Mouse (Mus musculus): ENCODE results near the gene Gm17604. TPM values are rescaled to one million over a fixed set of nuclear protein-coding genes. Genes with fewer than 3 reads are reported as not detected.

Gene Gm17604
- polyA plus RNA-seq (2014; fragmentation: Illumina TruSeq; extraction: RNeasy Lipid Tissue Mini Kit (QIAGEN cat#74804); ENCODE audit: low read depth, low replicate concordance): not detected

DNA sequence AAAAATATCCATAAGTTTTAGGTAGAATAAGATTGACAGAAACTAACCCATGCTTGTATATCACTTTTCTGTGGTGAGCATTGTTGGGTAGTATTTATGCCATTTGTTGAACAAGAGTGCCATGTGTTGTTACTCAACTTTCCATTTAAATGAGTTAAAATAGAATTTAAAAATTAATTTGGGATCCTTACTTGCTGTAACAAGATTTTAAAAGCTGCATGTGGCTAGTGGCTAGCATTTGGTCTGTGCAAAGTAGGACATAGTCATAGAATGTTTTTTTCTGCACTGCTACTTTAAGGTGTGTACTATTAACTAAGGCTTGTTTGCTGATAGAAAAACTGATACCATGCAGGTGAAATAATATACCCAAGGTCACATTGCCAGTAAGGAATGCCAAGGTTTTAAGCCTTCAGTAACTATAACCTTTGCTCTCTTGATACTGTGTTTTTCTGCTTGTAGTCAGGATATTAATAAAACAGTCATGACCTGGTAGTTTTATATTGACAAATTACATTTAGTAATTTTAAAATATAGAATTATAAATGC, at the start of gene Gm17604:
Gm17604 (minus strand) TSS at position 51 of the 546 bp plus-strand sequence.

DNA sequence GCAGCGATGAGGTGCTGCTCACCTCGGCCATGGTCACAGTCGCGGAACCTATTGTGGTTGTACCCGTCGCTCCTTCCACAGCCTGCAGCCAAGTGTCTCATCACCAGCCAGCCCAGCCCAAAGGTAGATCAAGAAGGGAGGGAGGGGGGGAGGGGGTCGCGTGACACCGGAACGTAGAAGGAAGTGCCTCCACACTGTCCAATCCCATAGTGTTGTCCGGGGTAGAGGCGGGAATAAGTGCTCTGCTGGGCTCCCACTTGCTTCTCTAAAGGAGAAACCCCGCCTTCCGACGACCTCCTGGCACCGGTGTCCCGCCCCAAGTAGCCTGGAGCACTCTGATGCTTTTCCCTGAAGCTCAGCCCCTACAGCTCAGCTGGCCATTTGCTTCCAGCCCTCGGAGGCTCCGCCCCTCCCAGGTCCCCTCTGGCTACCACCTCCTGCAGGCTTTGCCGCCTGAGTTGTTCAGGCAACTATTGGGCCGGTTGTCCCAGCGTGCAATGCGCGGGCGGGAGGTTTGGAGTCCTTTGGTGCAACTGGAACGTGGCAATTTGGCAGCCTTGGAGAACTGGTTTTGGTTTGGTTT, 24.3 kb downstream of the Gm17604 start, which contains the start of the genes Mospd2 and Fancb:
Mospd2 (minus strand) TSS at position 183 of the 583 bp plus-strand sequence.
Fancb (plus strand) TSS at position 400 of the 583 bp plus-strand sequence.

Other genes starting within 250 kb of the Gm17604 start
- 11.0 TPM for gene Mospd2, start 24.5 kb downstream of the Gm17604 start, polyA plus RNA-seq (2014; fragmentation: Illumina TruSeq; extraction: RNeasy Lipid Tissue Mini Kit (QIAGEN cat#74804); ENCODE audit: low read depth, low replicate concordance)
- 1.0 TPM for gene Fancb, start 24.2 kb downstream of the Gm17604 start, polyA plus RNA-seq (2014; fragmentation: Illumina TruSeq; extraction: RNeasy Lipid Tissue Mini Kit (QIAGEN cat#74804); ENCODE audit: low read depth, low replicate concordance)